Mouse (Mus musculus): ENCODE results near the gene Sh3bp5.

DNA sequence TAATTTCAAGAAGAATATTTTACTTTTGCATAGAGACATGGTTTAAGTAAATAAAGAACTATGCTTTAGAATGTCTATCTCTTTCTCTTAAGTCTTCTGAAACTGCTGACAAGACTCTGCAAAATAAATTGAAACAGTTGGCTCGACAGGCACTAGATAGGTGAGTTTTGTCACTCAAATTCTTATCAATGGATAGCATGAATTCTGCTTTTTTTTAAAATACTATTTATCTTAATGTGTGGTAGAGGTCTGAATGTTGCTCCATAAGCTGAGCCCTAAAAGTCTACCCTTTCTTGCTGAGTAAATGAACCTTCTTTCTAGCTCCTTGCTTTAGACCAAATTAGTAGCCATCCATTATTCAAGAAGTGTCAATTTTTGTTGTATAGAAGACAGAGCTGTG, 90.5 kb downstream of the Sh3bp5 start:
- no peak for TF ChIP-seq CTCF (IDR thresholded peaks at IDR 0.05; ENCODE audit: low read depth, low read length)
- TF ChIP-seq POLR2A (IDR thresholded peaks at IDR 0.05; ENCODE audit: borderline replicate concordance, low read depth, low read length), result no peak

Measured in bone marrow macrophage, adult 2 months (primary cell).